Mouse (Mus musculus): Measurements from ENCODE around the gene Barx2. TPM values are rescaled to one million over a fixed set of nuclear protein-coding genes. Genes with fewer than 3 reads are reported as not detected.
"Not testable (repeated sequence)": the region's sequence is repeated elsewhere in the genome, so short reads cannot be mapped to it uniquely, and the experiment has no call there.

The Barx2 gene
- polyA plus RNA-seq (2021), result 19.4 TPM

GRCm38 (mm10) chr9:31912921-31913738 lies at the start of gene Barx2:
Gene Barx2, minus strand, starts transcription at chr9:31913462.
- in situ Hi-C loops (cut with MboI; ENCODE audit: low pct_unique_long_range_greater_than_20kb), result loop anchor here (5.0 kb wide), 1 partner anchor 221 kb away; no protein-coding TSS in a partner anchor
- DNase-seq (ENCODE audit: low read depth, low spot score) (no peak), ATAC-seq (no peak)
- ChIA-PET CTCF (interaction anchor here (1.6 kb wide), 1 partner anchor 52 kb away, joined by 5 read pairs; no protein-coding TSS in a partner anchor), POLR2A (interaction anchor here (1.3 to 1.4 kb wide), 2 partner anchors 221 to 229 kb away, joined by 3 to 5 read pairs; no protein-coding TSS in a partner anchor)
- peak; percentile 91 for TF ChIP-seq CTCF (IDR thresholded peaks at IDR 0.05)
- H3K27me3 ChIP-seq, result peaks cover 9% of the 10 kb centered on the region

GRCm38 (mm10) chr9:31962265-31962664 lies 49.0 kb upstream of the Barx2 start:
- ChIA-PET CTCF (interaction anchor here (1.4 to 1.6 kb wide), 2 partner anchors 9 to 403 kb away, joined by 4 read pairs; no protein-coding TSS in a partner anchor), POLR2A (no interaction called here)
- in situ Hi-C loops (cut with MboI; ENCODE audit: low pct_unique_long_range_greater_than_20kb), result loop anchor here (25.0 kb wide), 2 partner anchors 600 to 1125 kb away; no protein-coding TSS in a partner anchor
- DNase-seq (ENCODE audit: low read depth, low spot score), result no peak
- TF ChIP-seq CTCF (IDR thresholded peaks at IDR 0.05), result no peak
- ATAC-seq, result no peak
- no peaks in the 10 kb centered on the region for H3K27me3 ChIP-seq

- no peak for TF ChIP-seq CTCF (IDR thresholded peaks at IDR 0.05)
- no peaks in the 10 kb centered on the region for H3K27me3 ChIP-seq
- DNase-seq (ENCODE audit: low read depth, low spot score), result no peak
- ChIA-PET CTCF (no interaction called here), POLR2A (no interaction called here)
- in situ Hi-C loops (cut with MboI; ENCODE audit: low pct_unique_long_range_greater_than_20kb), result loop anchor here (25.0 kb wide), 2 partner anchors 602 to 1127 kb away; no protein-coding TSS in a partner anchor
- ATAC-seq, result no peak
Measured at GRCm38 (mm10) chr9:31960488-31960887, 47.2 kb upstream of the Barx2 start.

GRCm38 (mm10) chr9:31958120-31958519 lies 44.9 kb upstream of the Barx2 start:
- in situ Hi-C loops (cut with MboI; ENCODE audit: low pct_unique_long_range_greater_than_20kb), result loop anchor here (25.0 kb wide), 2 partner anchors 604 to 1129 kb away; no protein-coding TSS in a partner anchor
- peaks cover 4% of the 10 kb centered on the region for H3K27me3 ChIP-seq
- CTCF ChIA-PET, result no interaction called here
- POLR2A ChIA-PET, result no interaction called here
- TF ChIP-seq CTCF (IDR thresholded peaks at IDR 0.05), result no peak
- ATAC-seq (no peak), DNase-seq (ENCODE audit: low read depth, low spot score) (no peak)

- TF ChIP-seq CTCF (IDR thresholded peaks at IDR 0.05), result no peak
- H3K27me3 ChIP-seq, result peaks cover 4% of the 10 kb centered on the region
- in situ Hi-C loops (cut with MboI; ENCODE audit: low pct_unique_long_range_greater_than_20kb), result loop anchor here (25.0 kb wide), 2 partner anchors 612 to 1137 kb away; no protein-coding TSS in a partner anchor
- ChIA-PET POLR2A (no interaction called here), CTCF (no interaction called here)
- DNase-seq (ENCODE audit: low read depth, low spot score) (no peak), ATAC-seq (no peak)
Measured at GRCm38 (mm10) chr9:31950506-31950905, 37.2 kb upstream of the Barx2 start.

- CTCF ChIA-PET, result no interaction called here
- no peak for TF ChIP-seq CTCF (IDR thresholded peaks at IDR 0.05)
- DNase-seq (ENCODE audit: low read depth, low spot score) (no peak), ATAC-seq (no peak)
- POLR2A ChIA-PET, result no interaction called here
- H3K27me3 ChIP-seq, result peaks cover under 1% of the 10 kb centered on the region
- in situ Hi-C loops (cut with MboI; ENCODE audit: low pct_unique_long_range_greater_than_20kb), result loop anchor here (10.0 kb wide), 2 partner anchors 326 to 396 kb away; partner anchors contain the start of gene Kcnj5
Measured at GRCm38 (mm10) chr9:31949031-31949430, 35.8 kb upstream of the Barx2 start.

GRCm38 (mm10) chr9:31947051-31947450 lies 33.8 kb upstream of the Barx2 start:
- in situ Hi-C loops (cut with MboI; ENCODE audit: low pct_unique_long_range_greater_than_20kb), result loop anchor here (10.0 kb wide), 2 partner anchors 328 to 398 kb away; partner anchors contain the start of gene Kcnj5
- no peak for TF ChIP-seq CTCF (IDR thresholded peaks at IDR 0.05)
- POLR2A ChIA-PET, result no interaction called here
- ATAC-seq (no peak), DNase-seq (ENCODE audit: low read depth, low spot score) (no peak)
- CTCF ChIA-PET, result no interaction called here
- H3K27me3 ChIP-seq, result no peaks in the 10 kb centered on the region

- no peaks in the 10 kb centered on the region for H3K27me3 ChIP-seq
- TF ChIP-seq CTCF (IDR thresholded peaks at IDR 0.05), result peak; percentile 69
- CTCF ChIA-PET, result interaction anchor here (0.9 to 1.0 kb wide), 2 partner anchors 213 to 383 kb away, joined by 3 read pairs; no protein-coding TSS in a partner anchor
- ATAC-seq (no peak), DNase-seq (ENCODE audit: low read depth, low spot score) (no peak)
- in situ Hi-C loops (cut with MboI; ENCODE audit: low pct_unique_long_range_greater_than_20kb), result loop anchor here (10.0 kb wide), 2 partner anchors 332 to 402 kb away; partner anchors contain the start of gene Kcnj5
- POLR2A ChIA-PET, result no interaction called here
Measured at GRCm38 (mm10) chr9:31942334-31942733, 29.1 kb upstream of the Barx2 start.

- CTCF ChIA-PET; POLR2A ChIA-PET; H3K27me3 ChIP-seq; ATAC-seq; DNase-seq (ENCODE audit: low read depth, low spot score); in situ Hi-C loops (cut with MboI; ENCODE audit: low pct_unique_long_range_greater_than_20kb): not testable (repeated sequence)
Measured at GRCm38 (mm10) chr9:31936486-31936885, 23.2 kb upstream of the Barx2 start.

GRCm38 (mm10) chr9:31931691-31932090 lies 18.4 kb upstream of the Barx2 start:
- CTCF ChIA-PET, result interaction anchor here (1.5 kb wide), 1 partner anchor 373 kb away, joined by 7 read pairs; no protein-coding TSS in a partner anchor

GRCm38 (mm10) chr9:31931255-31931654 lies 18.0 kb upstream of the Barx2 start:
- in situ Hi-C loops (cut with MboI; ENCODE audit: low pct_unique_long_range_greater_than_20kb), result no loop called here
- TF ChIP-seq CTCF (IDR thresholded peaks at IDR 0.05), result no peak
- POLR2A ChIA-PET, result no interaction called here
- DNase-seq (ENCODE audit: low read depth, low spot score) (no peak), ATAC-seq (no peak)
- CTCF ChIA-PET, result interaction anchor here (0.7 to 1.5 kb wide), 2 partner anchors 33 to 372 kb away, joined by 3 to 7 read pairs; no protein-coding TSS in a partner anchor
- H3K27me3 ChIP-seq, result no peaks in the 10 kb centered on the region

More at GRCm38 (mm10) chr9:31931691-31932090, 18.4 kb upstream of the Barx2 start:
- POLR2A ChIA-PET, result no interaction called here
- ATAC-seq (no peak), DNase-seq (ENCODE audit: low read depth, low spot score) (no peak)
- no peaks in the 10 kb centered on the region for H3K27me3 ChIP-seq
- in situ Hi-C loops (cut with MboI; ENCODE audit: low pct_unique_long_range_greater_than_20kb), result no loop called here
- TF ChIP-seq CTCF (IDR thresholded peaks at IDR 0.05), result no peak

Measured in Patski (cell line).